Mouse (Mus musculus) embryo, embryonic 10.5 days (tissue): Measurements from ENCODE around the gene Tpcn1.

Experiments used
- DNase-seq: peaks from one replicate; pipeline ENCODE4 v3.0.0-alpha.2; 2015; ENCODE audit warnings: low spot score

Tpcn1 gene

GRCm38 (mm10) chr5:120558041-120558440 is 30.4 kb downstream of the Tpcn1 start:
- no peak for DNase-seq

- DNase-seq, result no peak
Measured at GRCm38 (mm10) chr5:120555871-120556270, 32.6 kb downstream of the Tpcn1 start.

GRCm38 (mm10) chr5:120550673-120551072 is 37.8 kb downstream of the Tpcn1 start:
- no peak for DNase-seq

GRCm38 (mm10) chr5:120550137-120550536 is 38.3 kb downstream of the Tpcn1 start:
- no peak for DNase-seq

- no peak for DNase-seq
Measured at GRCm38 (mm10) chr5:120548236-120548850, 40.1 kb downstream of the Tpcn1 start.

GRCm38 (mm10) chr5:120536632-120537031 is 51.8 kb downstream of the Tpcn1 start:
- no peak for DNase-seq

GRCm38 (mm10) chr5:120536046-120536445 is 52.4 kb downstream of the Tpcn1 start:
- no peak for DNase-seq

- no peak for DNase-seq
Measured at GRCm38 (mm10) chr5:120534686-120535075, 53.8 kb downstream of the Tpcn1 start.

GRCm38 (mm10) chr5:120534071-120534685 is 54.3 kb downstream of the Tpcn1 start:
- DNase-seq, result no peak

GRCm38 (mm10) chr5:120531631-120532030 is 56.8 kb downstream of the Tpcn1 start:
- no peak for DNase-seq

GRCm38 (mm10) chr5:120527296-120527964 is 61.0 kb downstream of the Tpcn1 start:
- no peak for DNase-seq

- no peak for DNase-seq
Measured at GRCm38 (mm10) chr5:120526311-120526710, 62.2 kb downstream of the Tpcn1 start.

- DNase-seq, result peak; percentile 40
Measured at GRCm38 (mm10) chr5:120525737-120526136, 62.7 kb downstream of the Tpcn1 start.

GRCm38 (mm10) chr5:120524736-120525135 is 63.7 kb downstream of the Tpcn1 start:
- DNase-seq, result no peak

GRCm38 (mm10) chr5:120522649-120523048 is 65.8 kb downstream of the Tpcn1 start:
- DNase-seq, result no peak

- peak; percentile 32 for DNase-seq
Measured at GRCm38 (mm10) chr5:120517552-120517951, 70.9 kb downstream of the Tpcn1 start.

GRCm38 (mm10) chr5:120516221-120516984 is 72.1 kb downstream of the Tpcn1 start:
- no peak for DNase-seq

- no peak for DNase-seq
Measured at GRCm38 (mm10) chr5:120515451-120515850, 73.0 kb downstream of the Tpcn1 start.

- no peak for DNase-seq
Measured at GRCm38 (mm10) chr5:120514754-120515153, 73.7 kb downstream of the Tpcn1 start.

GRCm38 (mm10) chr5:120514031-120514677 is 74.3 kb downstream of the Tpcn1 start:
- DNase-seq, result no peak

GRCm38 (mm10) chr5:120512911-120513555 is 75.4 kb downstream of the Tpcn1 start:
- no peak for DNase-seq
